Mouse (Mus musculus): Measurements from ENCODE around the gene Lhfpl5.

GRCm38 (mm10) chr17:28591476-28591875 is 16.0 kb downstream of the Lhfpl5 start:
- no peak for TF ChIP-seq POLR2A (IDR thresholded peaks at IDR 0.05; ENCODE audit: control insufficient read depth, extremely low read depth, insufficient read depth, low read length, poor library complexity)
- TF ChIP-seq CTCF (IDR thresholded peaks at IDR 0.05; ENCODE audit: borderline replicate concordance, control insufficient read depth, extremely low read depth, insufficient read depth, low read length, poor library complexity) = no peak

All from thymus, adult 2 months (tissue).